Comparison of ENCODE assay signal across 8 mouse cellular contexts in genomic region chr11:120775774-120776469, GRCm38 (mm10). TPM values are rescaled to one million over a fixed set of nuclear protein-coding genes. Genes with fewer than 3 reads are reported as not detected.
DNase-seq lines count a peak whose midpoint lies in the region; ATAC-seq and TF ChIP-seq lines count a peak whose summit lies in the region.

No protein-coding gene starts in this region.

- DNase-seq in Patski (ENCODE audit: low read depth, low spot score): peak; percentile 75
- peak; percentile 99 to 100 for DNase-seq in cerebellum, postnatal 14 days
- peak; percentile 96 for DNase-seq in frontal cortex, postnatal 25 days (ENCODE audit: low spot score in 2 of 2)
- DNase-seq in hindbrain, embryonic 14.5 days (ENCODE audit: low spot score): peak; percentile 95
- DNase-seq in layer of hippocampus, postnatal 25 days (ENCODE audit: extremely low spot score in 1 of 2, low spot score in 1 of 2): peak; percentile 98 to 99
- peak; percentile 94 for DNase-seq in lung, postnatal 25 days (ENCODE audit: low spot score)
- peak; percentile 98 for DNase-seq in retina, embryonic 14.5 days (ENCODE audit: low spot score)
- peak; percentile 91 to 94 for DNase-seq in thymus, postnatal 36 days

- POLR2A ChIA-PET in Patski (lab: Charles Lee): interaction anchor here (0.7 kb wide), 1 partner anchor 20 kb away, joined by 3 read pairs; no protein-coding TSS in a partner anchor

- in situ Hi-C loops in Patski (cut with MboI; ENCODE audit: low pct_unique_long_range_greater_than_20kb): loop anchor here (5.0 kb wide), 1 partner anchor 49 kb away; the partner anchor contains the start of gene Dcxr

- H3K36me3 ChIP-seq in hindbrain, embryonic 14.5 days (replicated peaks; ENCODE audit: control insufficient read depth, insufficient read depth): peaks cover 21% of the 10 kb centered on the region

- TF ChIP-seq CTCF in Patski (IDR thresholded peaks at IDR 0.05): peak; percentile 99

- CTCF ChIA-PET in Patski (lab: Charles Lee): interaction anchor here (0.6 to 7.5 kb wide), 36 partner anchors 8 to 191 kb away, joined by 3 to 81 read pairs (median 4); partner anchors contain the start of genes Cbr2, Cenpx, Dcxr and Lrrc45

- no peaks in the 10 kb centered on the region for H3K9me3 ChIP-seq in hindbrain, embryonic 14.5 days (ENCODE audit: control insufficient read depth, low read length)

- H3K27ac ChIP-seq in hindbrain, embryonic 14.5 days: no peak overlapping the region

- no peak overlapping the region for H3K4me2 ChIP-seq in hindbrain, embryonic 14.5 days (replicated peaks)

- H3K27me3 ChIP-seq in Patski: no peaks in the 10 kb centered on the region
- no peaks in the 10 kb centered on the region for H3K27me3 ChIP-seq in hindbrain, embryonic 14.5 days (ENCODE audit: control insufficient read depth, insufficient read depth, low read length)

- H3K9ac ChIP-seq in hindbrain, embryonic 14.5 days: no peak overlapping the region

- WGBS in hindbrain, embryonic 14.5 days: 27% methylated on average over 15 of the region's 15 CpGs

- no peak overlapping the region for H3K4me3 ChIP-seq in hindbrain, embryonic 14.5 days (replicated peaks; ENCODE audit: low read length)

- peak; percentile 57 for ATAC-seq in Patski
- peak; percentile 86 for ATAC-seq in hindbrain, embryonic 14.5 days (ENCODE audit: low FRiP score)

- peaks cover 4% of the 10 kb centered on the region; the same call in 1 of the 2 replicates for H3K4me1 ChIP-seq in hindbrain, embryonic 14.5 days (replicated peaks; ENCODE audit: control insufficient read depth, insufficient read depth, low read length)

RNA-seq across cellular contexts. Expression of gene Rfng, which starts 8.1 kb away (rescaled TPM):
- polyA plus RNA-seq in Patski (2021): 17.1 TPM
- polyA plus RNA-seq in hindbrain, embryonic 14.5 days (2014; fragmentation: Nextera tagmentation; extraction: Ambion mirVana): 86.1 and 87.0 TPM in 2 replicates
- 10 to 100 TPM; 68.8 to 74.1 TPM for total RNA-seq in layer of hippocampus, postnatal 25 days (2021)

RNA-seq across cellular contexts. Expression of gene Gps1, which starts 8.2 kb away (rescaled TPM):
- polyA plus RNA-seq in Patski (2021): 138 TPM
- polyA plus RNA-seq in hindbrain, embryonic 14.5 days (2014; fragmentation: Nextera tagmentation; extraction: Ambion mirVana): 288 and 307 TPM in 2 replicates
- total RNA-seq in layer of hippocampus, postnatal 25 days (2021): 100 to 1,000 TPM; 147 to 153 TPM

RNA-seq across cellular contexts. Expression of gene Hmga1b, which starts 13.3 kb away (rescaled TPM):
- polyA plus RNA-seq in Patski (2021): 57.8 TPM
- polyA plus RNA-seq in hindbrain, embryonic 14.5 days (2014; fragmentation: Nextera tagmentation; extraction: Ambion mirVana): 1.8 and 2.2 TPM in 2 replicates
- 10 to 100 TPM; 19.9 to 22.8 TPM for total RNA-seq in layer of hippocampus, postnatal 25 days (2021)

RNA-seq across cellular contexts. Expression of gene Dus1l, which starts 20.3 kb away (rescaled TPM):
- polyA plus RNA-seq in Patski (2021): 46.0 TPM
- 43.8 and 43.9 TPM in 2 replicates for polyA plus RNA-seq in hindbrain, embryonic 14.5 days (2014; fragmentation: Nextera tagmentation; extraction: Ambion mirVana)
- 10 to 100 TPM; 45.7 to 50.0 TPM for total RNA-seq in layer of hippocampus, postnatal 25 days (2021)

RNA-seq across cellular contexts. Expression of gene Cbr2, which starts 44.0 kb away (rescaled TPM):
- 17.0 TPM for polyA plus RNA-seq in Patski (2021)
- polyA plus RNA-seq in hindbrain, embryonic 14.5 days (2014; fragmentation: Nextera tagmentation; extraction: Ambion mirVana): 0.64 and 0.90 TPM in 2 replicates
- 1 to 10 TPM; 1.5 to 1.6 TPM for total RNA-seq in layer of hippocampus, postnatal 25 days (2021)

Comparison
In these comparisons a context has a peak if more than half of its experiments do, and no peak if none do; other contexts are left out.
1. RNA of gene Hmga1b, which starts 13.3 kb away (polyA plus RNA-seq): 57.8 TPM in Patski (single experiment); 1.8 to 2.2 TPM in hindbrain, embryonic 14.5 days; every median in the first group is over 10 times any median in the second.
2. Peak in every context shown above with its lines, with median percentiles within 50 percentile points of each other: DNase-seq.